Mouse (Mus musculus) ES-E14 (cell line): ENCODE data around the gene Setd4.

Source experiments
- CHD2 ChIP-seq: IDR thresholded peaks from 2 replicates; pipeline ENCODE4 v1.6.1; 2014; ENCODE audit warnings: mild to moderate bottlenecking, low read depth, low read length, inconsistent platforms
- HCFC1 ChIP-seq: IDR thresholded peaks from 2 replicates; pipeline ENCODE4 v1.6.1; 2012; ENCODE audit warnings: low read length, inconsistent platforms, borderline replicate concordance; ENCODE audit not compliant: insufficient read depth
- MAFK ChIP-seq: IDR thresholded peaks from 2 replicates; pipeline ENCODE4 v1.6.1; 2014; ENCODE audit warnings: mild to moderate bottlenecking, low read depth, low read length, inconsistent platforms; ENCODE audit not compliant: insufficient read depth
- ZC3H11A ChIP-seq: IDR thresholded peaks from 2 replicates; pipeline ENCODE4 v1.6.1; 2012; ENCODE audit warnings: low read depth, mild to moderate bottlenecking, inconsistent platforms, low read length, borderline replicate concordance
- ZNF384 ChIP-seq: IDR thresholded peaks from 2 replicates; pipeline ENCODE4 v1.6.1; 2012; ENCODE audit warnings: low read depth, low read length, inconsistent platforms

- TF ChIP-seq MAFK (no peak), CHD2 (no peak), HCFC1 (no peak), ZNF384 (no peak), ZC3H11A (no peak)
Observed at GRCm38 (mm10) chr16:93610961-93611360, 7.1 kb upstream of the Setd4 start.
